Mouse (Mus musculus): ENCODE results near the gene Hsf2bp. TPM values are rescaled to one million over a fixed set of nuclear protein-coding genes. Genes with fewer than 3 reads are reported as not detected.

Gene Hsf2bp
- polyA plus RNA-seq, 1 experiment, result 34.3 TPM

DNA sequence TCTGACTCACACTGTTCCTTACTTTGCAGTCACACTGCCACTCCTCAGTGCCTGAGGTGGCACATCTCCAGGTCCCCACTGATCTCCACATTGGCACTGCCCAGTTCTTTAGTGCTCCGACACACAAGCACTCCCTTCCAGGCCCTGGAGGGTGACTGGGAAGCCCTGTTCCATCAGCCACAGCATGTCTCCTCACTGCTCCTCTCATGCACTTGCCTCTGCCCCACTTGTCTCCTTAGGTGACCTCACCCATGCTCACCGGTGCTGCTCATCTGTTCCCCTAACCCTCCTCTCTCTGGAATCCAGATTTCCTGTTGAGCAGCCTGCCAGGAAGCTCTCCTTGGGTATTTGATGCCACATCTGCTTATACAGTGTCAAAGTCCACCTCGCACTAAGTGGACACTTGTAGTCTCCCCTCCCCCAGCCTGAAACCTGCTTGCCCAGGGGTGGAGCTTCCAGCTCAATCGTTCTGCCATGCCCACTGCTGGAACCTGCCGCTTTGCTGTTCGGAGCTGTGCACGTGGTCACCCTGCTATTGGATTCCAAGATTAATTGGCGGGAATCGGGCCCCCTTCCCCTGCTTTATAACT, 81.5 kb downstream of the Hsf2bp start:
- H3K27me3 ChIP-seq (ENCODE audit: control insufficient read depth, insufficient read depth, low read length), result no peaks in the 10 kb centered on the region
- H3K4me3 ChIP-seq (ENCODE audit: control insufficient read depth, low read depth, low read length), result no peak overlapping the region
- no peaks in the 10 kb centered on the region for H3K36me3 ChIP-seq (ENCODE audit: control insufficient read depth, insufficient read depth, low read length)
- no peak overlapping the region for H3K27ac ChIP-seq (ENCODE audit: control insufficient read depth, insufficient read depth, low read depth, low read length)
- TF ChIP-seq CTCF (IDR thresholded peaks at IDR 0.05; ENCODE audit: control insufficient read depth, insufficient read depth, insufficient replicate concordance, low read depth, low read length) (no peak), POLR2A (IDR thresholded peaks at IDR 0.05; ENCODE audit: control insufficient read depth, low read depth, low read length) (no peak)
- H3K4me1 ChIP-seq (ENCODE audit: control insufficient read depth, insufficient read depth, low read length), result no peaks in the 10 kb centered on the region

DNA sequence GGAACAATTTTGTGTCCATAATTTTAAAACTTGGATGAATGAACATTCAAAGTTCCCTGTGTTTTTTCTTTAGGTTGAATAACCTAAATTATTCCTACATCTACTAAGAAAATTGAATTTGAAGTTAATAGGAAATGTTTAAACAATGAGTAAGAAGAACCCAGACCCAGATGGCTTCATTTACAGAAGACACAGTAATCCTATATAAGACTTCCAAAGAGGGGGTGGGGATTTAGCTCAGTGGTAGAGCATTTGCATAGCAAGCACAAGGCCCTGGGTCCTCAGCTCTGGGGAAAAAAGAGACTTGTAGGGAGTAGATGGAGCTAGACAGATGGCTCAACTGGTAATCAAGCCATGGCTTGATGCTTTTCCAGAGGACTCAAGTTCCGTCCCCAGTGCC, 87.1 kb downstream of the Hsf2bp start:
- Histone ChIP-seq H3K27me3 (ENCODE audit: control insufficient read depth, insufficient read depth, low read length) (no peaks in the 10 kb centered on the region), H3K4me1 (ENCODE audit: control insufficient read depth, insufficient read depth, low read length) (peaks cover 3% of the 10 kb centered on the region; the same call in 1 of the 2 replicates), H3K27ac (ENCODE audit: control insufficient read depth, insufficient read depth, low read depth, low read length) (no peak overlapping the region), H3K36me3 (ENCODE audit: control insufficient read depth, insufficient read depth, low read length) (peaks cover 2% of the 10 kb centered on the region), H3K4me3 (ENCODE audit: control insufficient read depth, low read depth, low read length) (no peak overlapping the region)
- TF ChIP-seq POLR2A (IDR thresholded peaks at IDR 0.05; ENCODE audit: control insufficient read depth, low read depth, low read length) (no peak), CTCF (IDR thresholded peaks at IDR 0.05; ENCODE audit: control insufficient read depth, insufficient read depth, insufficient replicate concordance, low read depth, low read length) (no peak)

DNA sequence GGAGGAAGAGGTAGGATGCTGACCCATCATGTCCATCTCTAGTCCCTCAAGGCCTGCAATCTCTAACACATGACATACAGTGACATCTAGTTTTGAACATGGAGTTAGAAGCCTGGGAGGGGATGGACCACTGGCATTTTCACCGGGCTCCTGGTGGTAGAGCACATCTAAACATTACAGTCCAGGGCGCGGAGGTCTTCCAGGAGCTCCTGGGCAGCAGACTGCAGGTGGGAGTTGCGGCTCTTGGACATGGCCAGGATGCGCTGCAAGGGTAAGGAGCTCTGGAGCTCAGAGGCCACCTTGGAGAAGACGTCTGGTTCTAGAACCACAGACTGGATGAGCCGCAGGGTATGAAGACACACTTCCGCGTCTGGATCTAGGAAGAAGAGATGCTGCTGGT, 89.7 kb downstream of the Hsf2bp start:
- Histone ChIP-seq H3K27ac (ENCODE audit: control insufficient read depth, insufficient read depth, low read depth, low read length) (no peak overlapping the region), H3K4me1 (ENCODE audit: control insufficient read depth, insufficient read depth, low read length) (peaks cover 4% of the 10 kb centered on the region; the same call in 1 of the 2 replicates), H3K4me3 (ENCODE audit: control insufficient read depth, low read depth, low read length) (no peak overlapping the region), H3K36me3 (ENCODE audit: control insufficient read depth, insufficient read depth, low read length) (peaks cover 3% of the 10 kb centered on the region), H3K27me3 (ENCODE audit: control insufficient read depth, insufficient read depth, low read length) (no peaks in the 10 kb centered on the region)
- TF ChIP-seq POLR2A (IDR thresholded peaks at IDR 0.05; ENCODE audit: control insufficient read depth, low read depth, low read length), result no peak

DNA sequence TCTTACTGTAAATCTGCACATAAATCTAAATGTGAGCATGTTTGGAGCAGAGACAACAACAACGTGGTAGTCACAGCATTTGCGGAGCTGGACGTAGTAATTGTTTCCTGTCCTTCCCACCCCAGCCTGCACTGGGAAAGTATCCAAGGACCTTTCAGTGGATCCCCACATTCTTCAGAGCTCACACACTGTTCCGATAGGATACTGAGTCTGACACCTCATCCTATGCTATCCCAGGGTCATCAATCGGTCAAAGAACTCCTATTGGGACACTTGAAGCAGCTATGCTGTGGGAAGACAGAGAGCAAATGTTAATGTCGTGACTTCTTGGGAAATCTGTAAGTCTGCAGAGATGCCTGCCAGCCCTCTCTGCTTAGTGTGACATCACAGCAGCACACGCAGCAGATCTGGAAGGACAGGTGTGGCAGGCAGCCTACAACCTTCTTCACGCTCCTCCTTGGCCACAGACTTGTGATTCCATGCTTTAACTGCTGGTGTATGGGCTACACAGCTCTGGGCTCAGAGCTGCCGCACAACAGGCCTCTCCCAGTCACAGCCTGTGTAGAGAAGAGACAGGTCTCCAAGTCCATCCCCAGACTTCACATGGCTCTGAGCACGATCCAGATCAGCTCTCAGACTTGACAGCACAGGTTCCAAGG, 92.1 kb downstream of the Hsf2bp start:
- no peak for TF ChIP-seq POLR2A (IDR thresholded peaks at IDR 0.05; ENCODE audit: control insufficient read depth, low read depth, low read length)
- TF ChIP-seq CTCF (IDR thresholded peaks at IDR 0.05; ENCODE audit: control insufficient read depth, insufficient read depth, insufficient replicate concordance, low read depth, low read length), result no peak
- H3K27me3 ChIP-seq (ENCODE audit: control insufficient read depth, insufficient read depth, low read length), result no peaks in the 10 kb centered on the region
- H3K36me3 ChIP-seq (ENCODE audit: control insufficient read depth, insufficient read depth, low read length), result peaks cover 3% of the 10 kb centered on the region
- peaks cover 4% of the 10 kb centered on the region; the same call in 1 of the 2 replicates for H3K4me1 ChIP-seq (ENCODE audit: control insufficient read depth, insufficient read depth, low read length)
- peak overlapping the region; percentile 82 for H3K4me3 ChIP-seq (ENCODE audit: control insufficient read depth, low read depth, low read length)
- H3K27ac ChIP-seq (ENCODE audit: control insufficient read depth, insufficient read depth, low read depth, low read length), result no peak overlapping the region

DNA sequence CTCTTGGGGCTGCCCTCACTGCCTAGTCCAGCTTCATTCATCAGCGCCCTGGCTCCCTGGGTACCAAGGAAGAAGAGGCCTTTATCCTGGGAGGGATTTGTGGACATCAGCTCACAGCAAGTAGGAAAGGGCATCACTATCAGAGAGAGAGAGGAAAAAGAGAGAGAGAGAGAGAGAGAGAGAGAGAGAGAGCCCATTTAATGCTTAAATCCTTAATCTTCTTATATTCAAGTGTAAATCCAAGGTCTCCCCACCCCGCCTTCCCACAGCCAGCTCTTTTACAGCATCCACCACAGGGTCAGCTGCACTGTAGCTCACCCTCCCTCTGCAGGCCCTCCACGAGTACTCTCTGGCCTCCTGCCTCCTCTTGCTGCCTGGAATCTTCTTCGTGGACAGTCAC, 94.5 kb downstream of the Hsf2bp start:
- Histone ChIP-seq H3K4me3 (ENCODE audit: control insufficient read depth, low read depth, low read length) (no peak overlapping the region), H3K36me3 (ENCODE audit: control insufficient read depth, insufficient read depth, low read length) (peaks cover 3% of the 10 kb centered on the region), H3K4me1 (ENCODE audit: control insufficient read depth, insufficient read depth, low read length) (peaks cover 4% of the 10 kb centered on the region; the same call in 1 of the 2 replicates), H3K27ac (ENCODE audit: control insufficient read depth, insufficient read depth, low read depth, low read length) (no peak overlapping the region), H3K27me3 (ENCODE audit: control insufficient read depth, insufficient read depth, low read length) (no peaks in the 10 kb centered on the region)
- TF ChIP-seq CTCF (IDR thresholded peaks at IDR 0.05; ENCODE audit: control insufficient read depth, insufficient read depth, insufficient replicate concordance, low read depth, low read length), result no peak
- TF ChIP-seq POLR2A (IDR thresholded peaks at IDR 0.05; ENCODE audit: control insufficient read depth, low read depth, low read length), result no peak

DNA sequence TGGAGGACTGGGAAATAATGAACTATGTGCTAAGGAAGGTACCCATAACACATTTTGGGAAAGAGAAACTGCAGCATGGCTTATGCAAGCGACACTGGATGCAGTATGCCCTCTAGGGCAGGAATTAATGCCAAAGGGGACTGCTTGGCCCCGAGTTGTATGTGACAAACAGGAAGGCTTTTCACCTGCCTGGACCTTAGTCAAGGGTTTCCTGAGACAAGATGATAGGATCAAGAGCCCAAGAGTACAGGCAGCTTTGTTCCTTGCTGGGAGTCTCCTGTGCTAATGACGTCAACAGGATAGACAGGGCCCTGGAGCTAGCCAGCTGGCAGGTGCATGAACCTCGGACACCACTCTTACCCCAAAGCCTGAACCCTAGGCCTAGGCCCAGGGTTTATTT, 95.5 kb downstream of the Hsf2bp start:
- TF ChIP-seq POLR2A (IDR thresholded peaks at IDR 0.05; ENCODE audit: control insufficient read depth, low read depth, low read length), result no peak
- TF ChIP-seq CTCF (IDR thresholded peaks at IDR 0.05; ENCODE audit: control insufficient read depth, insufficient read depth, insufficient replicate concordance, low read depth, low read length), result no peak
- Histone ChIP-seq H3K27me3 (ENCODE audit: control insufficient read depth, insufficient read depth, low read length) (no peaks in the 10 kb centered on the region), H3K4me3 (ENCODE audit: control insufficient read depth, low read depth, low read length) (no peak overlapping the region), H3K4me1 (ENCODE audit: control insufficient read depth, insufficient read depth, low read length) (peaks cover 4% of the 10 kb centered on the region; the same call in 1 of the 2 replicates), H3K36me3 (ENCODE audit: control insufficient read depth, insufficient read depth, low read length) (peaks cover 3% of the 10 kb centered on the region), H3K27ac (ENCODE audit: control insufficient read depth, insufficient read depth, low read depth, low read length) (peak overlapping the region; percentile 52)

DNA sequence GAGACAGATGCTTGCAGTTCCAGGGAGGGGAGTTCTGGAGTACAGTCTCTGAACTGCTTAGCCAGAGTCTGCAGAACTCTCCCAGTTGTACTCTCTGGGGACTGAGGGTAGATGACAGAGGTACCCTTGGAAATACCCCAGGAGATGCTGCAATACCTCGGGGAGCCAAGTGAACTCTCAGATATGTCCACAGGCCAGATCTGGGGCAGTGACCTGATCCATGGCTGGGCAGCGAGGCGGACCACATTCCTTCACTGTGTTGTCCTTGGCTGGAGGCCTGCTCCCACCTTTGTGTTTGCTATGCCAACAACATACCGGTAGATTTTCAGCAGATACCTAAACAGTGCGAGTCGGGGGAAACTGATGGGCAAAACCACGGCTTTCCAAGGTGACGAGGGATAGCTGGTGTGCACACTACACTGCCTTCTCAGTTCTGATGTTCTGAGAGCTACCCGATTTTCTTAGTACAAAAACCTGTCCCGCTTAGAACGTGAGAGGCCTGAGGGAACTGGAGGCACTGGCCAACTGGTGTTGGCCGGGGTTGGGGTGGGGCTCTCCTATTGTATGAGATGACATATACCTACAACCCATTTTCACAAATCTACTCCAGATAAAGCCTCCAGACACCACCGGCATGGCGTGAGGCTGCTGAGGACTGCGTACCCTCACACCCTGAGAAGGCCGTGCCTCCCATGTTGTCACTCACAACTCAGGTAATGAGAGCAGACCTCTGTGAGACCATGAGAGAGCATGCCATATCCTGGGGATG, 96.7 kb downstream of the Hsf2bp start:
- no peak overlapping the region for H3K27ac ChIP-seq (ENCODE audit: control insufficient read depth, insufficient read depth, low read depth, low read length)

More for the DNA sequence above, 96.7 kb downstream of the Hsf2bp start:
- peaks cover 3% of the 10 kb centered on the region for H3K36me3 ChIP-seq (ENCODE audit: control insufficient read depth, insufficient read depth, low read length)
- no peak for TF ChIP-seq CTCF (IDR thresholded peaks at IDR 0.05; ENCODE audit: control insufficient read depth, insufficient read depth, insufficient replicate concordance, low read depth, low read length)
- TF ChIP-seq POLR2A (IDR thresholded peaks at IDR 0.05; ENCODE audit: control insufficient read depth, low read depth, low read length), result no peak
- H3K4me1 ChIP-seq (ENCODE audit: control insufficient read depth, insufficient read depth, low read length), result peaks cover 4% of the 10 kb centered on the region; the same call in 1 of the 2 replicates
- no peak overlapping the region for H3K4me3 ChIP-seq (ENCODE audit: control insufficient read depth, low read depth, low read length)
- H3K27me3 ChIP-seq (ENCODE audit: control insufficient read depth, insufficient read depth, low read length), result no peaks in the 10 kb centered on the region

Data from testis, adult 2 months (tissue).